Mouse (Mus musculus): Measurements from ENCODE around the gene Coch.
"Not testable (repeated sequence)": the region's sequence is repeated elsewhere in the genome, so short reads cannot be mapped to it uniquely, and the experiment has no call there.

DNA sequence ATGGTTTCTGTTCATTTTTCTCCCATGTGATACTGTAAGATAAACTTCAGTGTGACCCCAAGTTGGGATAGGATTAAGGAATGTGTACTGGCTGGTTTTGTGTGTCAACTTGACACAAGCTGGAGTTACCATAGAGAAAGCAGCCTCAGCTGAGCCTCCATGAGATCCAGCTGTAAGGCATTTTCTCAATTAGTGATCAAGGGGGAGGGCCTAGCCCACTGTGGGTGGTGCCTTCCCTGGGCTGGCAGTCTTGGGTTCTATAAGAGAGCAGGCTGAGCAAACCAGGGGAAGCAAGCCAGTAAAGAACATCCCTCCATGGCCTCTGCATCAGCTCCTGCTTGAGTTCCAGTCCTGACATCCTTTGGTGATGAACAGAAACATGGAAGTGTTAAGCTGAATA lies 56.3 kb downstream of the Coch start:
- TF ChIP-seq TAL1, GATA1 (IDR thresholded peaks at IDR 0.05; ENCODE audit: low read length): not testable (repeated sequence)
